In genomic region chr1:180367045-180367619, GRCm38 (mm10) we compare ENCODE assay signal across 10 mouse cellular contexts. TPM values are rescaled to one million over a fixed set of nuclear protein-coding genes. Genes with fewer than 3 reads are reported as not detected.
A peak's percentile ranks its signal among the peaks of the same experiment; 100 is the strongest.
DNase-seq lines count a peak whose midpoint lies in the region; ATAC-seq and TF ChIP-seq lines count a peak whose summit lies in the region.
"Had no signal": no experiment of that assay in that cellular context is flagged by ENCODE, and none has a peak within 500 bp of the region (broad histone marks: within the 10 kb centered on the region; RNA-seq: fewer than 3 reads in every experiment).

No protein-coding gene starts in this region.

- no peak overlapping the region for H3K4me3 ChIP-seq in heart, postnatal 0 days (ENCODE audit: low read depth, low read length)
- no peak overlapping the region for H3K4me3 ChIP-seq in lung, embryonic 15.5 days

- H3K27ac ChIP-seq in heart, postnatal 0 days (ENCODE audit: low read depth) = peak overlapping the region; percentile 14; the same call in 1 of the 2 replicates
- H3K27ac ChIP-seq in lung, embryonic 15.5 days = peak overlapping the region; percentile 5; the same call in 1 of the 2 replicates

- H3K36me3 ChIP-seq in heart, postnatal 0 days (replicated peaks; ENCODE audit: control insufficient read depth, insufficient read depth, low read length) = no peaks in the 10 kb centered on the region
- H3K36me3 ChIP-seq in lung, embryonic 15.5 days = no peaks in the 10 kb centered on the region

- no peak overlapping the region for H3K9ac ChIP-seq in heart, postnatal 0 days (replicated peaks; ENCODE audit: low read depth, low read length)
- no peak overlapping the region for H3K9ac ChIP-seq in lung, embryonic 15.5 days

- no peak for TF ChIP-seq CTCF in heart, postnatal 0 days (IDR thresholded peaks at IDR 0.05; ENCODE audit: low read depth)

- H3K4me2 ChIP-seq in heart, postnatal 0 days (ENCODE audit: low read depth, low read length) = no peak overlapping the region
- no peak overlapping the region for H3K4me2 ChIP-seq in lung, embryonic 15.5 days

- TF ChIP-seq EP300 in heart, postnatal 0 days (IDR thresholded peaks at IDR 0.05; ENCODE audit: low read depth) = no peak

- no peaks in the 10 kb centered on the region for H3K9me3 ChIP-seq in heart, postnatal 0 days (replicated peaks; ENCODE audit: control insufficient read depth, low read length)
- no peaks in the 10 kb centered on the region for H3K9me3 ChIP-seq in lung, embryonic 15.5 days
- H3K9me3 ChIP-seq: megakaryocyte, embryonic 14.5 days had no signal

- H3K27me3 ChIP-seq in heart, postnatal 0 days (ENCODE audit: control insufficient read depth, insufficient read depth, low read length) = no peaks in the 10 kb centered on the region
- H3K27me3 ChIP-seq in lung, embryonic 15.5 days = no peaks in the 10 kb centered on the region
- H3K27me3 ChIP-seq: megakaryocyte, embryonic 14.5 days had no signal

- peak; percentile 40 for DNase-seq in CD4-positive, CD25-positive, alpha-beta regulatory T cell, adult 2 months (ENCODE audit: low read depth, low spot score)
- no peak for DNase-seq in heart, postnatal 0 days (ENCODE audit: low spot score)
- DNase-seq in heart, adult 8-10 months (ENCODE audit: low spot score) = no peak
- DNase-seq in lung, adult 18-20 months = no peak
- peak; percentile 52 to 53 for DNase-seq in cerebellum, postnatal 14 days
- DNase-seq in adrenal gland, postnatal 25 days = no peak
- DNase-seq: right cerebral cortex, postnatal 14 days had no signal

- no peak for ATAC-seq in CD4-positive, CD25-positive, alpha-beta regulatory T cell, adult 4 months
- no peak for ATAC-seq in heart, postnatal 0 days (ENCODE audit: insufficient read depth, low read depth)
- no peak for ATAC-seq in lung, embryonic 15.5 days (ENCODE audit: borderline replicate concordance, extremely low read depth, low FRiP score, low TSS enrichment)

- peaks cover 57% of the 10 kb centered on the region for H3K4me1 ChIP-seq in heart, postnatal 0 days (ENCODE audit: control insufficient read depth, insufficient read depth)
- H3K4me1 ChIP-seq in lung, embryonic 15.5 days = peaks cover 53% of the 10 kb centered on the region

- 58% methylated on average over 3 of the region's 3 CpGs for WGBS in heart, postnatal 0 days
- WGBS in lung, embryonic 15.5 days = 54% methylated on average over 3 of the region's 3 CpGs

RNA-seq across cellular contexts. Expression of gene Itpkb, which starts 36.8 kb away (rescaled TPM):
- polyA plus RNA-seq in CD4-positive, CD25-positive, alpha-beta regulatory T cell, adult 4 months (2017; shearing (Covaris generic)) = 10 to 100 TPM; 54.6 to 56.7 TPM
- 21.7 and 24.9 TPM in 2 replicates for total RNA-seq in heart, postnatal 0 days (2014; rRNA removed; ENCODE audit: low replicate concordance)
- 5.1 and 5.4 TPM in 2 replicates for polyA plus RNA-seq in heart, postnatal 0 days (2015; fragmentation: Nextera tagmentation; extraction: Ambion mirVana)
- total RNA-seq in heart, adult 8-10 months (2022) = 10 to 100 TPM; 40.9 to 59.4 (median 57.3) TPM
- polyA plus RNA-seq in lung, embryonic 15.5 days (2015; fragmentation: Nextera tagmentation; extraction: Ambion mirVana) = 9.9 and 10.9 TPM in 2 replicates
- total RNA-seq in adrenal gland, postnatal 25 days (2021) = 57.7 and 71.2 TPM in 2 replicates

Comparison
In these comparisons a context has a peak if more than half of its experiments do, and no peak if none do; other contexts are left out.
1. DNase-seq: peak in CD4-positive, CD25-positive, alpha-beta regulatory T cell, adult 2 months (single experiment) and cerebellum, postnatal 14 days (2 of 2); none in heart, postnatal 0 days (single experiment), heart, adult 8-10 months (single experiment), lung, adult 18-20 months (0 of 2) and adrenal gland, postnatal 25 days (single experiment).